Mouse (Mus musculus) lung, embryonic 16.5 days (tissue): ENCODE data around the gene Mxra8. TPM values are rescaled to one million over a fixed set of nuclear protein-coding genes. Genes with fewer than 3 reads are reported as not detected.

Source experiments
- ATAC-seq: fragments of 200-750 bp; cut with Nextera tagmentation; 2 replicates; pipeline ENCODE4 v1.8.0; 2017; ENCODE audit warnings: low read depth, mild to moderate bottlenecking, moderate library complexity
- H3K27ac ChIP-seq: fragments of 300-500 bp; sonication (generic); 2 replicates; pipeline ENCODE4 v1.5.1; 2014; ENCODE audit warnings: mild to moderate bottlenecking, control low read depth, low read length
- H3K27me3 ChIP-seq: fragments of 300-500 bp; sonication (generic); 2 replicates; pipeline ENCODE4 v1.6.1; 2014; ENCODE audit warnings: low read depth, low read length, mixed read lengths; ENCODE audit not compliant: control insufficient read depth, insufficient read depth
- H3K36me3 ChIP-seq: fragments of 300-500 bp; sonication (generic); 2 replicates; pipeline ENCODE4 v1.6.1; 2014; ENCODE audit warnings: low read length; ENCODE audit not compliant: control insufficient read depth, insufficient read depth
- H3K4me1 ChIP-seq: fragments of 300-500 bp; sonication (generic); replicated peaks from 2 replicates; pipeline ENCODE4 v1.6.1; 2014; ENCODE audit warnings: low read length, mixed read lengths; ENCODE audit not compliant: control insufficient read depth, insufficient read depth
- H3K4me2 ChIP-seq: fragments of 300-500 bp; sonication (generic); 2 replicates; pipeline ENCODE4 v1.6.1; 2014; ENCODE audit warnings: low read depth, low read length, control low read depth
- H3K4me3 ChIP-seq: fragments of 300-500 bp; sonication (generic); 2 replicates; pipeline ENCODE4 v1.5.1; 2014; ENCODE audit warnings: mild to moderate bottlenecking, low read length, control low read depth
- H3K9ac ChIP-seq: fragments of 300-500 bp; sonication (generic); 2 replicates; pipeline ENCODE4 v1.6.1; 2014; ENCODE audit warnings: low read length, control low read depth
- H3K9me3 ChIP-seq: fragments of 300-500 bp; sonication (generic); 2 replicates; pipeline ENCODE4 v1.6.1; 2016; ENCODE audit warnings: low read length; ENCODE audit not compliant: control insufficient read depth
- WGBS: fragments of 180-500 bp; shearing (Covaris S2); extraction: QIAGEN DNeasy Blood & Tissue Kit; methylation state at CpG from one replicate; pipeline ENCODE4 v1.1.7; 2014; 5-methylcytosine and 5-hydroxymethylcytosine counted together
- polyA plus RNA-seq: library from polyadenylated mRNA; unstranded; fragments of >200 nt; fragmentation: Nextera tagmentation; extraction: Ambion mirVana; gene quantifications from 2 replicates; pipeline ENCODE4 v1.2.1, GENCODE M21; 2015

Gene Mxra8
- polyA plus RNA-seq, 1 experiment from 2014 or later, result 246 TPM

DNA sequence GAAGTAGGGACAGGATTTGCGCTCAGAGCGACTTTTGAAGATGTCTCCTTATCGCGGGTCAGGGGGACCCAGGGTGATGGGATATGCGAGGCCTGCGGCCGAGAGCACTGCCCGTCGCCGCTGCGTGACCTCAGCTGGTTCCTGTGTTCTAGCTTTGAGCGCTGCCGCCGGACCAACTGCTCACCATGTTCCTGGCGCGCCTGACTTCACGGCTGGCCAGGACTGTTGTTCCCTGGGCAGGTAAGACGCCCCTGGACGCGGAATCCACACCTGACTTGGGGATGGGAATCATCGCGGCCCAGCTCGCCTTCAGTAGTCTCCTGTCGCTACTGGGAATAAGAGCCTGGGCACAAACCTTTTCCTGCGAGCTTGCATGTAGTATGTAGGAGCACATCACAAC, 7.6 kb upstream of the Mxra8 start:
- WGBS, result under 1% methylated on average over 25 of the region's 25 CpGs
- Histone ChIP-seq H3K27me3 (no peaks in the 10 kb centered on the region), H3K9me3 (no peaks in the 10 kb centered on the region), H3K9ac (peak overlapping the region; percentile 94), H3K4me1 (peaks cover 24% of the 10 kb centered on the region), H3K4me3 (peak overlapping the region; percentile 88), H3K36me3 (peaks cover 11% of the 10 kb centered on the region), H3K27ac (peak overlapping the region; percentile 96), H3K4me2 (peak overlapping the region; percentile 89)
- no peak for ATAC-seq

DNA sequence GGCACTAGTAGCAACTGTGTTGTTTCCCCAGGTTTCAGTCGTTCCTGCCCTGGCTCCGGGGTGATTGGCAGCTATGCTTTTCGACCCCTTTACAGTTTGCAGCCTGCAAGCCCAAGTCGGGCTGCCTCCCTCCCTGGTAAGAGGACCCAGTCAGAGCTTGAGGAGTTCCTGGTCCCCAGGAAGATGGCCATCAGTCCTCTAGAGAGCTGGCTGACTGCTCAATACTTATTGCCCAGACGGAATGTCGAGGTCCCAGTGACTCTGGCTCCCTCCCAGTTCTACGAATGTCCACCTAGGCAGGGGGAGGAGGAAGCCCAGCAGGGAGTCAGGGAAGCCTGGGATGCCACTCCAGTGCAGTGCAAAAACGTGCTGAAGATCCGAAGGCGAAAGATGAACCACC, 7.2 kb upstream of the Mxra8 start:
- H3K36me3 ChIP-seq, result peaks cover 6% of the 10 kb centered on the region
- peak overlapping the region; percentile 94 for H3K9ac ChIP-seq
- peak overlapping the region; percentile 23; the same call in 1 of the 2 replicates for H3K27ac ChIP-seq
- 47% methylated on average over 10 of the region's 10 CpGs for WGBS
- peaks cover 27% of the 10 kb centered on the region for H3K4me1 ChIP-seq
- ATAC-seq, result no peak
- H3K4me2 ChIP-seq, result peak overlapping the region; percentile 89
- H3K9me3 ChIP-seq, result no peaks in the 10 kb centered on the region
- no peaks in the 10 kb centered on the region for H3K27me3 ChIP-seq
- peak overlapping the region; percentile 88 for H3K4me3 ChIP-seq

DNA sequence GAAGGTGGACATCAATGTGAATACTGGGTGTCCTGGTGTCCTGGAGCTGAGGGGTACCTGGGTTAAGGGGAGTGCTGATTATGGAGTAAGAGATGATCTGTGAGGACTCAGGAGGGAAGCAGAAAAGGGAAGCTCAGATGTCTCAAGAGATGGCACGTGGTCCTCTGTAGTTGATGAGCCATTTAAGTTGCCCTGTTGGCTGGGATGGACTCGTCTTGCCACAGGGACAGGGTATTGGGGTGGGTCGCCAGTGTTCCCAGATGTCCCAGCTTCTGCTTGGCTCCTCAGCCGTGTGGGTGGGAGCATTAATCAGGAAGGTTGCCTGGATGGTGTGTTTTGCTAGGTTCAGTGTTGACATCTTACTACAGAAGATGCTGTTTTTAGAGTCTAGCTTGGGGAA, 6.2 kb upstream of the Mxra8 start:
- H3K4me2 ChIP-seq, result no peak overlapping the region
- H3K9ac ChIP-seq, result no peak overlapping the region
- no peak overlapping the region for H3K27ac ChIP-seq
- no peaks in the 10 kb centered on the region; the same call in 1 of the 2 replicates for H3K36me3 ChIP-seq
- H3K4me1 ChIP-seq, result peaks cover 36% of the 10 kb centered on the region
- no peaks in the 10 kb centered on the region for H3K9me3 ChIP-seq
- no peak for ATAC-seq
- WGBS, result 81% methylated on average over 4 of the region's 4 CpGs
- H3K4me3 ChIP-seq, result no peak overlapping the region
- H3K27me3 ChIP-seq, result no peaks in the 10 kb centered on the region

DNA sequence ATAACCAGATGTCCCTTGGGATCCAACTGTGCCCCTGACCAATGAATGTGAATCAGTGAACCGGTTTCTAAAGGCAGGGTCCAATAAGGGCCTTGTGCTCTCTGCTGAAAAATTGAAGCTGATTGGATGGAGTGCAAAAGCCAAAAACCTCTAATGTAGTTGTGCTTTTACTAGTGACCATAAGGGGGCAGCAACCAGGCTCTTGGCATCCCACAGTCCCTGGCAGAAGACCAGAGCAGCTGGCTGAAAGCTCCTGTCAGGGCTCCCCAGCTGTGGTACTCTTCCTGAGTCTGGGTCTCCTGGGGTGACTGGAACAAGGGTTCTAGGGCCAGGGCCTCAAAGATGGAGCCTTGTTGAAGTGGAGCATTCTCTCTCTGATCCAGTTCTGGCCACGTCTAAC, 5.6 kb upstream of the Mxra8 start:
- no peaks in the 10 kb centered on the region for H3K9me3 ChIP-seq
- peak overlapping the region; percentile 79 for H3K27ac ChIP-seq
- 0 out of 2 replicates have a peak overlapping the region, but pooled peaks have one; percentile 22 for H3K4me2 ChIP-seq
- no peaks in the 10 kb centered on the region for H3K27me3 ChIP-seq
- 17% methylated on average over 2 of the region's 2 CpGs for WGBS
- peaks cover 40% of the 10 kb centered on the region for H3K4me1 ChIP-seq
- H3K36me3 ChIP-seq, result no peaks in the 10 kb centered on the region; the same call in 1 of the 2 replicates
- ATAC-seq, result peak; percentile 32
- no peak overlapping the region for H3K4me3 ChIP-seq
- H3K9ac ChIP-seq, result no peak overlapping the region

DNA sequence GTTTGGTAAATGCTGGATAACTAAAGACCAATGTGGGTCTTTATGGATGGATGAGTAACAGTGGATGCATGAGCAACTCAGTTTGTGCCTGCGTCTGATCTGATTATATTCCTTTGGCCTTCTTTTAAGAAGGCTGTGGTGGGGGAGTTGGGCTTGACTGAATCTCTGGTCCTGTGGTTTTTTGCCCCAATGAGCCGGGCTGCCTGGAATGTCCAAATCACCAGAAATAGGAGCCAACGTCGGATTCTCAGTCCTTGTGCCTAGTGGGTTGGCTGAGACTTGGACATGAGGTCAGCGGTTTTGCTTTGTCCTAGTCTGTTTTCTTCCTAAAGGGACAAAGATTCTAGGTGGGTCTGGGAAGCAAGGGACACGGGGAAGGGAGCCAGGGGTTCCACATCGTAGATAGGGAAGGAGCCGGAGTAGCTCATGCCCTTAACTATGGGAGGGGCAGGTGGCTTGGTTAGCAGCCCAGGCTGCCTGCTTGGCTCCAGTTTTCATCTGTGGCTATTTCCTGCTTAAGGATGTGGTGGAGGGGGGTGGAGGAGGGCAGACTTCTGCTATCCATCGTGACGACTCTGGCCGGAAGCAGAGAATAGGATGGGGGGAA, 2.0 kb upstream of the Mxra8 start:
- Histone ChIP-seq H3K9ac (peak overlapping the region; percentile 28; the same call in 1 of the 2 replicates), H3K4me3 (no peak overlapping the region), H3K4me2 (peak overlapping the region; percentile 43), H3K27ac (peak overlapping the region; percentile 99), H3K27me3 (peaks cover 8% of the 10 kb centered on the region), H3K9me3 (no peaks in the 10 kb centered on the region), H3K36me3 (peaks cover 7% of the 10 kb centered on the region), H3K4me1 (peaks cover 52% of the 10 kb centered on the region)
- WGBS, result 39% methylated on average over 11 of the region's 11 CpGs
- ATAC-seq, result peak; percentile 7; the same call in 1 of the 2 replicates

DNA sequence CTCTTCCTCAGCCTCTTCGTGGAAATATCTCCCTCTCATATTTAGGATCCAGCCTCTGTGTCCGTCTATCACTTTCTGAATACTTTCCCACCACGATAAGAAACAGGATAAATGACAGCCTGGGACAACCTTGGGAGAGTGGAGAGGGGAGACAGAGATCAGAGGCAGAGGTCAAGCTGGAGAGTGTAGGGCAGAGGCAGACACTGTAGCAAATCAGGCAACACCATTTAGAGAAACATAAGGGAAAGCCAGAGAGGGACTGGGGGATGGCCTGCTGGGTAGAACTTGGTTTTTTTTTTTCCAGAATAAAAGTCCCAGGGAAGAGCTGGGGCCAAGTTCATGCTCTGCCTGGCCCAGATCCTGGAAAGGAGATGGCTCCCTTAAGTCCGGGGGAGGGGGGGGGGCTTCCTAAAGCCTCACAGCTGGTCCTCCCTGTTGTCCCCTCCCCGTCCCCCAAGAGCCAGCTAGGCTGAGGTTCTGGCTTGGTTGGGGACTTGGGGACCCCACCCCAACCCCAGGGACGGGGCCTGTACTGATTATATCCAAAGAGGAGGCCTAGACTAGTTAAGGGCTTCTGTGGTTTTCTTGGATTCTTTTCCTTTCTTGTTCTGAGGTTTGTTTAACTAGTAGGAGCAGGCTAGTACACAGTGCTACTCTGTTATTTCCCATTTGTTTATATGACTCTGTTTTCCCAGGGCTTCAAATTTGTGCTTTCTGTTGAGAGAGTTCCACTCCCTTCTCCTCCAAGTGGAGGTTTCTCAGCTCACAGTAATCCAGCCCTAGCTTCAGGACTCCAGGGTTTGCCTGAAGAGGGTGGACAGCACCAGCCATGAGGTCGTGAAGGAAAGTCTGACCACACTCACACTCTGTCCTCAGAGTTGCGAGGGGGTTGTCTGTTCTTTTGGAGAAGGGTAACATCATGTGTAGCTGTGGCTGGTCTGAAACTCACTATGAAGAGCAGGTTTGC, 1.0 kb upstream of the Mxra8 start:
- Histone ChIP-seq H3K27me3 (peaks cover 8% of the 10 kb centered on the region), H3K9ac (peak overlapping the region; percentile 28), H3K36me3 (peaks cover 13% of the 10 kb centered on the region), H3K9me3 (no peaks in the 10 kb centered on the region), H3K4me2 (peak overlapping the region; percentile 92), H3K4me1 (peaks cover 45% of the 10 kb centered on the region), H3K4me3 (no peak overlapping the region), H3K27ac (peak overlapping the region; percentile 99)
- WGBS, result 30% methylated on average over 8 of the region's 8 CpGs
- ATAC-seq, result peak; percentile 37

DNA sequence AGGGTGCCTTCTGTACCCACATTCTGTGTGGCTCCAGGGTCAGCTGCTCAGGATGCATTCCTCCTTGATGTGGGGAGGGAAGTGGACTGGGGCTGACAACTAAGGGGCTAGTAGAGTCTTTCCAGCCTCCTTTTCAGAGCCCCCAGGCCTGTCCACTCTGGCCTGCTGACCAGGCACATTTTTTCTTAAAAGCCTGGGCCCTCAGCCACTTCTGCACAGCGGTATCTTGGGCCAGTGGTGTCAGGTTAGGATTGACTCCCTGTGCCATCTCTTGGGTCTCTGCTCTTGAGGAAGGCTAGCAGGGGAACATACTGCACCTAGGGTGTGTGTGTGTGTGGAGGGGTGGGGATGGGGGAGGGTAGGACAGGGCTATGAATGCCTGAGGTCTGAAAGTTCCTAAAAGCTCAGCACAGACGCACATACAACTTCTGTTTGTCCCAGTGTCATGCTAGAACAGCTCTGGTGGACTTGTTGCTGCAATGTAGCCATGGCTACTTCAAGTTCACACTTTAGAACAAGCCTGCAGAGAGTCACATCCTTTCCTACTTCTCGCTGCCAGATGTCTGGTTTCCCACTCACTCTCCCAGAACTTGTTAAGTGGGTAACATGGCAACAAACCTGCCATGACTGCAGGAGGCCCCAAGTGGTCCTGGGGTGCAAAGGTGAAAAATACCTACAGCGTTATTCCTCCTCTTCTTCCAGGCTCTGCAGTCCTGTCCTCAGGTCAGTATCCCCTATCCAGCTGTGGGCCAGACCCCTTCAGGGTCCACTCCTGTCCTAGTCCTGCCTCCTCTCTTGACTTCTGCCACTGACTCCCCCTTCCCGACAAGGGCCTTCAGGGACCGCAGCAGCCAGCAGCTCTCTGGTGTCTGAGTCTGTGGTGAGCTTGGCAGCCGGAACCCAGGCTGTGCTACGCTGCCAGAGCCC, 859 bp downstream of the Mxra8 start:
- Histone ChIP-seq H3K27me3 (peaks cover 8% of the 10 kb centered on the region), H3K4me3 (peak overlapping the region; percentile 67), H3K9ac (peak overlapping the region; percentile 78), H3K4me2 (peak overlapping the region; percentile 92), H3K4me1 (peaks cover 37% of the 10 kb centered on the region), H3K9me3 (no peaks in the 10 kb centered on the region), H3K36me3 (peaks cover 13% of the 10 kb centered on the region), H3K27ac (peak overlapping the region; percentile 99)
- ATAC-seq, result peak; percentile 4; the same call in 1 of the 2 replicates
- 8% methylated on average over 8 of the region's 8 CpGs for WGBS

DNA sequence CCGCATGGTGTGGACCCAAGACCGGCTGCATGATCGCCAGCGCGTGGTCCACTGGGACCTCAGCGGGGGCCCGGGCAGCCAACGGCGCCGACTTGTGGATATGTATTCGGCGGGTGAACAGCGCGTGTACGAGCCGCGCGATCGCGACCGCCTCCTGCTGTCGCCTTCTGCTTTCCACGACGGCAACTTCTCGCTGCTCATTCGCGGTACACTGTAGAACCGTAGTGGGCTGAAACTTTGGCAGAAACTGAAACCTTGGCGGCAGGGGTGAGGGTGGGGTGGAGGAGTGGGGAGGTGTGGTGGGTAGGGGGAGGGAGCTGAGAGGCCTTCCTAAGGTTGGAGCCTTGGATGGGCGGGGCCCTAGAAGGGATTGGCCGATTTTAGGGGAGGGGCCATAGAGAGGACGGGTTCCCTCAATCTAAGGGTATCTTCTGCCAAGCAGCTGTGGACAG, 1.5 kb downstream of the Mxra8 start:
- peak overlapping the region; percentile 92 for H3K4me2 ChIP-seq
- WGBS, result under 1% methylated on average over 32 of the region's 32 CpGs
- H3K36me3 ChIP-seq, result peaks cover 13% of the 10 kb centered on the region
- peak overlapping the region; percentile 67 for H3K4me3 ChIP-seq
- H3K27ac ChIP-seq, result peak overlapping the region; percentile 99
- H3K27me3 ChIP-seq, result peaks cover 8% of the 10 kb centered on the region
- no peaks in the 10 kb centered on the region for H3K9me3 ChIP-seq
- H3K4me1 ChIP-seq, result peaks cover 37% of the 10 kb centered on the region
- peak; percentile 20 for ATAC-seq
- H3K9ac ChIP-seq, result peak overlapping the region; percentile 78
